Mouse (Mus musculus) embryo, embryonic 10 days (tissue): Measurements from ENCODE around the gene Twist1.

Experiments used
- DNase-seq: peaks from one replicate; pipeline ENCODE4 v3.0.0-alpha.2; 2015; ENCODE audit warnings: low spot score

Twist1 gene

GRCm38 (mm10) chr12:33966490-33967415 is 9.3 kb downstream of the Twist1 start:
- DNase-seq = peak; percentile 78

GRCm38 (mm10) chr12:33967514-33967913 is 10.0 kb downstream of the Twist1 start:
- peak; percentile 72 for DNase-seq

GRCm38 (mm10) chr12:33968041-33968897 is 10.8 kb downstream of the Twist1 start:
- DNase-seq = peak; percentile 44

GRCm38 (mm10) chr12:33968898-33969178 is 11.4 kb downstream of the Twist1 start:
- no peak for DNase-seq

GRCm38 (mm10) chr12:33980159-33980558 is 22.7 kb downstream of the Twist1 start:
- no peak for DNase-seq

GRCm38 (mm10) chr12:33981433-33981832 is 24.0 kb downstream of the Twist1 start:
- DNase-seq = peak; percentile 23

GRCm38 (mm10) chr12:33993127-33993526 is 35.7 kb downstream of the Twist1 start:
- no peak for DNase-seq
